Mouse (Mus musculus) kidney, adult 2 months (tissue): ENCODE data around the gene Spdl1.

Experiments
- CTCF ChIP-seq: fragments of 200-500 bp; conservative IDR thresholded peaks from 2 replicates; pipeline ENCODE4 v1.5.1; 2011; ENCODE audit warnings: low read depth, mild to moderate bottlenecking, control low read depth, low read length, moderate library complexity, mixed read lengths; ENCODE audit not compliant: insufficient read depth, insufficient read length
- POLR2A ChIP-seq: fragments of 200-500 bp; IDR thresholded peaks from one replicate; pipeline ENCODE4 v1.6.1; 2011; ENCODE audit warnings: low read depth, low read length, control low read depth

DNA sequence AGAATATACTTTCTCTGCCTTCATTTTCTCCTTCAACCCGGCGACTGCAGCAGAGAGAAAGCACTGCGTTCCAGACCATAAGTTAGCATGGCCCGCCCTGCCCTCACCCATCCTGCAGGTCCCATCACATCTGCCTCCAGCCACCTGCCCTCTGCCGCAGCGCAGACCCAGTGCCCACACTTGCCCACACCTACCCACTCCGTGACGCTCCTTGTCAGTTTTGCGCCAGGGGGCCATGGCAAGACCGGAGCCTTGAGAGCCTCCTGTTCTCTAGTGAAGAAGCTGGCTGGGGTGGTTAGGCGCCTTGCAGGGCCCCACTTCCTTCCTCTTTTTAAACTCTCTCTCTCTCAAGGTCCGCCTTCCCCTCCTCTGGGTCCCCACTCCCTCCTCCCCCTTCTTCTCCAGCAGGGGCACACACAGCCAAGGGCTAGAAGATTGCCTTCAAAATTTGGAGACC, 49.8 kb downstream of the Spdl1 start, which contains the start of gene Dock2:
- TF ChIP-seq CTCF, result no peak
- no peak for TF ChIP-seq POLR2A
